Mouse (Mus musculus) G1E (cell line): Measurements from ENCODE around the gene Cdkl5.

ENCODE experiments used
- CTCF ChIP-seq: IDR thresholded peaks from 2 replicates; pipeline ENCODE4 v1.5.1; 2012; ENCODE audit warnings: low read depth, low read length, inconsistent platforms, mixed read lengths
- GATA1 ChIP-seq: IDR thresholded peaks from 2 replicates; pipeline ENCODE4 v1.6.1; 2012; ENCODE audit warnings: borderline replicate concordance, low read length, inconsistent platforms, mixed read lengths
- GATA2 ChIP-seq: IDR thresholded peaks from 2 replicates; pipeline ENCODE4 v1.6.1; 2012; ENCODE audit warnings: low read depth, low read length, inconsistent platforms, borderline replicate concordance
- POLR2AphosphoS5 ChIP-seq: IDR thresholded peaks from 2 replicates; pipeline ENCODE4 v1.6.1; 2012; ENCODE audit warnings: low read depth, low read length, inconsistent platforms; ENCODE audit not compliant: insufficient replicate concordance
- TAL1 ChIP-seq: conservative IDR thresholded peaks from 2 replicates; pipeline ENCODE4 v1.6.1; 2012; ENCODE audit warnings: low read depth, low read length, inconsistent platforms, mixed read lengths

DNA sequence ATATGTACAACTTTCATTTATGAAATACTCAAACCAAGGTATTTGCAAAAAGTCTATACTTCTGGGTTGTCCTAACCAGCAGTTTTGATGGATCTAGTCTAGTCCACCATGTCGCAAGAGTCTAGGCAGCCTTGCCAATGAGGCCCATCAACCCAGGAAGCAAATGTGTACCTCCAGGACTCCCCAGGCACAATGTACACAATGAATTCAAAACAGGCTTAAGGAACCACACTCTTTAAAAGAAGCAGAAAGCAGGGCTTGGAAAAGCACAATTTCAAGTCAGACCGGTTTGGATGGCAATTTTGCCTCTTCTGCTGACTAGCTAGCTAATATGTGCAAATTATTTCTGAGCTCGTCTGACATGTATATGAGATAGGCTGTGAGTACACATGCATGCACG, 4.2 kb downstream of the Cdkl5 start:
- no peak for TF ChIP-seq CTCF
- no peak for TF ChIP-seq TAL1
- no peak for TF ChIP-seq GATA2
- TF ChIP-seq GATA1 = no peak
- TF ChIP-seq POLR2AphosphoS5 = no peak
